Mouse (Mus musculus) midbrain, embryonic 16.5 days (tissue): ENCODE measurements at regions not wholly inside any gene's neighbourhood (a gene's known extent, or its start where the extent isn't known, plus 50 kb on each side); places are given as distances from the start of the nearest gene placed in this dataset.

Experiments
- ATAC-seq: fragments of 200-750 bp; cut with Nextera tagmentation; 2 replicates; pipeline ENCODE4 v1.8.0; 2017; ENCODE audit warnings: moderate TSS enrichment
- H3K27ac ChIP-seq: fragments of 300-500 bp; sonication (generic); 2 replicates; pipeline ENCODE4 v1.5.1; 2014; ENCODE audit warnings: mild to moderate bottlenecking, low read length, mixed read lengths
- H3K27me3 ChIP-seq: fragments of 300-500 bp; sonication (generic); 2 replicates; pipeline ENCODE4 v1.6.1; 2014; ENCODE audit warnings: low read depth, low read length, mixed read lengths; ENCODE audit not compliant: control insufficient read depth, insufficient read depth
- H3K36me3 ChIP-seq: fragments of 300-500 bp; sonication (generic); 2 replicates; pipeline ENCODE4 v1.6.1; 2014; ENCODE audit warnings: mild to moderate bottlenecking, low read length, moderate library complexity, mixed read lengths; ENCODE audit not compliant: control insufficient read depth, insufficient read depth
- H3K4me1 ChIP-seq: fragments of 300-500 bp; sonication (generic); 2 replicates; pipeline ENCODE4 v1.6.1; 2014; ENCODE audit warnings: mild to moderate bottlenecking, low read length, mixed read lengths; ENCODE audit not compliant: control insufficient read depth, insufficient read depth
- H3K4me2 ChIP-seq: fragments of 300-500 bp; sonication (generic); 2 replicates; pipeline ENCODE4 v1.6.1; 2014; ENCODE audit warnings: mild to moderate bottlenecking, low read length, mixed read lengths
- H3K4me3 ChIP-seq: fragments of 300-500 bp; sonication (generic); 2 replicates; pipeline ENCODE4 v1.5.1; 2014; ENCODE audit warnings: low read depth, mild to moderate bottlenecking, low read length, moderate library complexity, mixed read lengths
- H3K9ac ChIP-seq: fragments of 300-500 bp; sonication (generic); 2 replicates; pipeline ENCODE4 v1.6.1; 2014; ENCODE audit warnings: low read depth, low read length, mixed read lengths
- H3K9me3 ChIP-seq: fragments of 300-500 bp; sonication (generic); replicated peaks from 2 replicates; pipeline ENCODE4 v1.6.1; 2014; ENCODE audit warnings: mild to moderate bottlenecking, low read length, mixed read lengths; ENCODE audit not compliant: control insufficient read depth, poor library complexity, severe bottlenecking
- WGBS: fragments of 180-500 bp; shearing (Covaris S2); extraction: QIAGEN DNeasy Blood & Tissue Kit; methylation state at CpG from one replicate; pipeline ENCODE4 v1.1.7; 2014; 5-methylcytosine and 5-hydroxymethylcytosine counted together

GRCm38 (mm10) chr15:61051363-61051762 is 128.6 kb upstream of the A1bg start:
- Histone ChIP-seq H3K4me1 (no peaks in the 10 kb centered on the region), H3K36me3 (no peaks in the 10 kb centered on the region), H3K9me3 (no peaks in the 10 kb centered on the region), H3K4me3 (no peak overlapping the region), H3K4me2 (no peak overlapping the region), H3K9ac (no peak overlapping the region), H3K27ac (no peak overlapping the region), H3K27me3 (no peaks in the 10 kb centered on the region)
- 80% methylated on average over 4 of the region's 4 CpGs for WGBS
- no peak for ATAC-seq

GRCm38 (mm10) chr15:61009509-61009908 is 86.7 kb upstream of the A1bg start:
- WGBS: 55% methylated on average over 3 of the region's 3 CpGs
- Histone ChIP-seq H3K4me3 (no peak overlapping the region), H3K4me2 (no peak overlapping the region), H3K27ac (no peak overlapping the region), H3K27me3 (no peaks in the 10 kb centered on the region), H3K9me3 (no peaks in the 10 kb centered on the region), H3K4me1 (no peaks in the 10 kb centered on the region), H3K9ac (no peak overlapping the region), H3K36me3 (no peaks in the 10 kb centered on the region)
- ATAC-seq: no peak

- 90% methylated on average over 3 of the region's 3 CpGs for WGBS
- Histone ChIP-seq H3K4me1 (no peaks in the 10 kb centered on the region), H3K4me2 (no peak overlapping the region), H3K36me3 (no peaks in the 10 kb centered on the region), H3K27me3 (no peaks in the 10 kb centered on the region), H3K9me3 (no peaks in the 10 kb centered on the region), H3K9ac (no peak overlapping the region), H3K27ac (no peak overlapping the region), H3K4me3 (no peak overlapping the region)
- no peak for ATAC-seq
These were observed 84.7 kb upstream of the A1bg start for GRCm38 (mm10) chr15:61007461-61008059.

- no peaks in the 10 kb centered on the region for H3K4me1 ChIP-seq
- H3K4me3 ChIP-seq: no peak overlapping the region
- no peak overlapping the region for H3K4me2 ChIP-seq
- H3K9ac ChIP-seq: no peak overlapping the region
- ATAC-seq: no peak
- no peaks in the 10 kb centered on the region for H3K9me3 ChIP-seq
- 78% methylated on average over 4 of the region's 4 CpGs for WGBS
- H3K27me3 ChIP-seq: no peaks in the 10 kb centered on the region
- H3K27ac ChIP-seq: no peak overlapping the region
- H3K36me3 ChIP-seq: no peaks in the 10 kb centered on the region
These were observed 83.8 kb upstream of the A1bg start for GRCm38 (mm10) chr15:61006608-61007007.

- ATAC-seq: no peak
- 78% methylated on average over 4 of the region's 4 CpGs for WGBS
These were observed 71.3 kb upstream of the A1bg start for GRCm38 (mm10) chr15:60993971-60994690.

GRCm38 (mm10) chr15:60993394-60993793 is 70.6 kb upstream of the A1bg start:
- H3K4me1 ChIP-seq: no peaks in the 10 kb centered on the region
- 95% methylated on average over 2 of the region's 2 CpGs for WGBS

More at GRCm38 (mm10) chr15:60993971-60994690, 71.3 kb upstream of the A1bg start:
- Histone ChIP-seq H3K4me1 (no peaks in the 10 kb centered on the region), H3K4me2 (no peak overlapping the region), H3K9ac (no peak overlapping the region), H3K36me3 (no peaks in the 10 kb centered on the region), H3K27ac (no peak overlapping the region), H3K9me3 (no peaks in the 10 kb centered on the region), H3K27me3 (no peaks in the 10 kb centered on the region), H3K4me3 (no peak overlapping the region)

GRCm38 (mm10) chr15:60982576-60982975 is 59.8 kb upstream of the A1bg start:
- WGBS: 83% methylated on average over 2 of the region's 2 CpGs
- Histone ChIP-seq H3K9me3 (no peaks in the 10 kb centered on the region), H3K9ac (no peak overlapping the region), H3K4me1 (no peaks in the 10 kb centered on the region), H3K4me3 (no peak overlapping the region), H3K27ac (no peak overlapping the region), H3K4me2 (no peak overlapping the region), H3K27me3 (no peaks in the 10 kb centered on the region), H3K36me3 (no peaks in the 10 kb centered on the region)
- no peak for ATAC-seq

More at GRCm38 (mm10) chr15:60993394-60993793, 70.6 kb upstream of the A1bg start:
- Histone ChIP-seq H3K9ac (no peak overlapping the region), H3K4me2 (no peak overlapping the region), H3K9me3 (no peaks in the 10 kb centered on the region), H3K27ac (no peak overlapping the region), H3K4me3 (no peak overlapping the region), H3K27me3 (no peaks in the 10 kb centered on the region), H3K36me3 (no peaks in the 10 kb centered on the region)
- no peak for ATAC-seq
